Mouse (Mus musculus): ENCODE measurements around the gene Snn. TPM values are rescaled to one million over a fixed set of nuclear protein-coding genes. Genes with fewer than 3 reads are reported as not detected.

Snn gene
- 10 to 100 TPM in 1 of 2 experiments, 1 to 10 TPM in 1; 6.4 to 79.7 TPM for polyA plus RNA-seq (2012; fragmentation: generic; extraction: Trizol)

DNA sequence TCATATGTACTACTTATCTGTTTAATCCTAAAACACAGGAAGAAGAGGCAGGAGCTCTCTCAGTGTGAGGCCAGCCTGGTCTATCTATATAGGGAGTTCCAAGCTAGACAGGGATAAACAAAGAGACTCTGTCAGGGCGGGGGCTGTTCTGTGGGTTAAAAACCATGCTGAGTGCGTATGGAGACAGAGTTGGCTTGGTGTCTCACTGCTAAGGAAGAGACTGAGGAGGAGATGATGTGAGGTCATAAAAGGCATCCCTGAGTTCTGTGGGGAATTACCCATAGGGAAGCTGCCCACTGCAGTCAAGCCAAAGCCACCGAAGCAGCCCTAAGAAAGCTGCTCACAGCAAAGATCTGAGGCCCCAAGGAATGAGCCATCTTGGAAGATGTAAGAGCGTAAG lies at the start of gene Snn:
Snn (plus strand) TSS at position 301 of the 400 bp plus-strand sequence.

DNA sequence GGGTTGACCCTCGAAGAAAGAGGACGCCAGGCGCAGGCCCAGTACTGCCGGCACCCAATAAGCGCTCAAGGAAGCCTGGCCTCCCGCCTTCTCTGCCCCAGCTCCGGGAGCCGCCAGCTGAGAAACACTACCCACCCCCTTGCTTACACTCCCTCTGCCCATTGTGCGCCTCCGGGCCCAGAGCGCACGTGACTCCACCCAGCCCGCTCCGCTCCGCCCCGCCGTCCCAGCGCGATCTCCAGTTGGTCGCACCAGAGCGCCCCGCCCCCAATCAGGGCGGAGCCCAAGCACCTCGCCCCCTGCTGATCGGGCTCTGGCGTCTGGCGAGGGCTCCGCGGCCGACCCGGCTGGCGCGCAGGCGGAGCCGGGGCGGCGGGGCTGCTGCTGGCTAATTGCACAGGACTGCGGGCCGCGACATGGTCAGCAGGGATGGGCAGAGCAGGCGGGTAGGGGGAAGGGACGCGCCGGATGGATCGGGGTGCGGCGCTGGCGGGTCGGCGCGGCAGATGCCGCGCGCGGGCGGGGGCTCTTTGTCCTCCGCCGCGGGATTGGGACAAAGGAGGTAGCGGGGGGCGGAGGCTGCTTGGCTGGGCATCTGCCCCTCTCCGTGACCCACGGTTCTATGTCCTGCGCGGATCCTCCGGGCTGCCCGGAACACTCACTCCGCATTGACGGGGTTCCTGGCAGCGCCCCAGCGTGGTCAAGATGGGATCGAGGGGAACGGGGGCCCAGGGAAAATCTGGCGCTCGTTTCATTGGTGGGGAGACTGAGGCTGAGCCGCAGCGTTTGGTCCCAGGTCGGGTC lies 5.5 kb downstream of the Snn start, which contains the start of gene Litaf:
Litaf (minus strand) TSS at position 129 of the 804 bp plus-strand sequence.

Other genes with a start within 250 kb of the Snn start
- gene Gm11172, start 248.0 kb upstream of the Snn start, polyA plus RNA-seq (2012; fragmentation: generic; extraction: Trizol): not detected
- gene Rmi2, start 225.9 kb upstream of the Snn start, polyA plus RNA-seq (2012; fragmentation: generic; extraction: Trizol): 1 to 10 TPM; 2.4 to 7.2 TPM
- gene Litaf, start 5.2 kb downstream of the Snn start, polyA plus RNA-seq (2012; fragmentation: generic; extraction: Trizol): 10 to 100 TPM; 38.1 to 98.4 TPM
- 10 to 100 TPM in 1 of 2 experiments, 1 to 10 TPM in 1; 5.6 to 10.8 TPM for gene Txndc11, start 73.7 kb downstream of the Snn start, polyA plus RNA-seq (2012; fragmentation: generic; extraction: Trizol)
- 10 to 100 TPM in 1 of 2 experiments, under 1 TPM in 1; 0.74 to 14.6 TPM for gene Zc3h7a, start 115.4 kb downstream of the Snn start, polyA plus RNA-seq (2012; fragmentation: generic; extraction: Trizol)
- gene Rsl1d1, start 142.4 kb downstream of the Snn start, polyA plus RNA-seq (2012; fragmentation: generic; extraction: Trizol): 10 to 100 TPM in 1 of 2 experiments, 1 to 10 TPM in 1; 6.5 to 24.3 TPM
- gene Gspt1, start 193.4 kb downstream of the Snn start, polyA plus RNA-seq (2012; fragmentation: generic; extraction: Trizol): 10 to 100 TPM; 13.6 to 37.6 TPM